Mouse (Mus musculus): ENCODE data around the gene Zdhhc19. TPM values are rescaled to one million over a fixed set of nuclear protein-coding genes. Genes with fewer than 3 reads are reported as not detected.

Zdhhc19 gene
- polyA plus RNA-seq, 1 experiment: not detected

- no peak overlapping the region for H3K4me3 ChIP-seq (ENCODE audit: control insufficient read depth, insufficient read depth, low read length)
- no peak for DNase-seq
- no peak for TF ChIP-seq CTCF (IDR thresholded peaks at IDR 0.05; ENCODE audit: borderline replicate concordance, control insufficient read depth, extremely low read depth, insufficient read depth, low read length, poor library complexity)
- TF ChIP-seq POLR2A (IDR thresholded peaks at IDR 0.05; ENCODE audit: control insufficient read depth, extremely low read depth, insufficient read depth, low read length, poor library complexity): no peak
- no peaks in the 10 kb centered on the region for H3K27me3 ChIP-seq (ENCODE audit: control insufficient read depth, insufficient read depth, low read length)
- no peaks in the 10 kb centered on the region for H3K36me3 ChIP-seq (ENCODE audit: control insufficient read depth, insufficient read depth, low read length)
- no peaks in the 10 kb centered on the region for H3K4me1 ChIP-seq (replicated peaks; ENCODE audit: control insufficient read depth, insufficient read depth, low read length)
- H3K27ac ChIP-seq (ENCODE audit: control insufficient read depth, insufficient read depth, low read length): no peak overlapping the region
- 86% methylated on average over 4 of the region's 4 CpGs for WGBS
Observed at GRCm38 (mm10) chr16:32559493-32559892, 63.4 kb downstream of the Zdhhc19 start.

- Histone ChIP-seq H3K27me3 (ENCODE audit: control insufficient read depth, insufficient read depth, low read length) (no peaks in the 10 kb centered on the region), H3K36me3 (ENCODE audit: control insufficient read depth, insufficient read depth, low read length) (no peaks in the 10 kb centered on the region), H3K27ac (ENCODE audit: control insufficient read depth, insufficient read depth, low read length) (no peak overlapping the region), H3K4me3 (ENCODE audit: control insufficient read depth, insufficient read depth, low read length) (no peak overlapping the region), H3K4me1 (replicated peaks; ENCODE audit: control insufficient read depth, insufficient read depth, low read length) (no peaks in the 10 kb centered on the region; the same call in 1 of the 2 replicates)
- no peak for DNase-seq
- TF ChIP-seq CTCF (IDR thresholded peaks at IDR 0.05; ENCODE audit: borderline replicate concordance, control insufficient read depth, extremely low read depth, insufficient read depth, low read length, poor library complexity): no peak
- TF ChIP-seq POLR2A (IDR thresholded peaks at IDR 0.05; ENCODE audit: control insufficient read depth, extremely low read depth, insufficient read depth, low read length, poor library complexity): no peak
- 92% methylated on average over 5 of the region's 5 CpGs for WGBS
Observed at GRCm38 (mm10) chr16:32563056-32563793, 67.2 kb downstream of the Zdhhc19 start.

GRCm38 (mm10) chr16:32567282-32567681, 71.2 kb downstream of the Zdhhc19 start:
- DNase-seq: no peak
- H3K4me3 ChIP-seq (ENCODE audit: control insufficient read depth, insufficient read depth, low read length): no peak overlapping the region
- no peaks in the 10 kb centered on the region; the same call in 1 of the 2 replicates for H3K4me1 ChIP-seq (replicated peaks; ENCODE audit: control insufficient read depth, insufficient read depth, low read length)
- H3K27ac ChIP-seq (ENCODE audit: control insufficient read depth, insufficient read depth, low read length): no peak overlapping the region
- H3K27me3 ChIP-seq (ENCODE audit: control insufficient read depth, insufficient read depth, low read length): no peaks in the 10 kb centered on the region
- no peaks in the 10 kb centered on the region for H3K36me3 ChIP-seq (ENCODE audit: control insufficient read depth, insufficient read depth, low read length)
- TF ChIP-seq POLR2A (IDR thresholded peaks at IDR 0.05; ENCODE audit: control insufficient read depth, extremely low read depth, insufficient read depth, low read length, poor library complexity) (no peak), CTCF (IDR thresholded peaks at IDR 0.05; ENCODE audit: borderline replicate concordance, control insufficient read depth, extremely low read depth, insufficient read depth, low read length, poor library complexity) (no peak)
- WGBS: 44% methylated on average over 4 of the region's 4 CpGs

GRCm38 (mm10) chr16:32568401-32568800, 72.3 kb downstream of the Zdhhc19 start:
- Histone ChIP-seq H3K27me3 (ENCODE audit: control insufficient read depth, insufficient read depth, low read length) (no peaks in the 10 kb centered on the region), H3K4me1 (replicated peaks; ENCODE audit: control insufficient read depth, insufficient read depth, low read length) (no peaks in the 10 kb centered on the region; the same call in 1 of the 2 replicates), H3K4me3 (ENCODE audit: control insufficient read depth, insufficient read depth, low read length) (no peak overlapping the region), H3K27ac (ENCODE audit: control insufficient read depth, insufficient read depth, low read length) (no peak overlapping the region), H3K36me3 (ENCODE audit: control insufficient read depth, insufficient read depth, low read length) (no peaks in the 10 kb centered on the region)
- 92% methylated on average over 6 of the region's 6 CpGs for WGBS
- DNase-seq: no peak
- no peak for TF ChIP-seq POLR2A (IDR thresholded peaks at IDR 0.05; ENCODE audit: control insufficient read depth, extremely low read depth, insufficient read depth, low read length, poor library complexity)
- TF ChIP-seq CTCF (IDR thresholded peaks at IDR 0.05; ENCODE audit: borderline replicate concordance, control insufficient read depth, extremely low read depth, insufficient read depth, low read length, poor library complexity): no peak

GRCm38 (mm10) chr16:32570042-32570441, 74.0 kb downstream of the Zdhhc19 start:
- Histone ChIP-seq H3K27me3 (ENCODE audit: control insufficient read depth, insufficient read depth, low read length) (no peaks in the 10 kb centered on the region), H3K4me3 (ENCODE audit: control insufficient read depth, insufficient read depth, low read length) (no peak overlapping the region), H3K27ac (ENCODE audit: control insufficient read depth, insufficient read depth, low read length) (no peak overlapping the region), H3K4me1 (replicated peaks; ENCODE audit: control insufficient read depth, insufficient read depth, low read length) (no peaks in the 10 kb centered on the region; the same call in 1 of the 2 replicates), H3K36me3 (ENCODE audit: control insufficient read depth, insufficient read depth, low read length) (no peaks in the 10 kb centered on the region)
- no peak for TF ChIP-seq CTCF (IDR thresholded peaks at IDR 0.05; ENCODE audit: borderline replicate concordance, control insufficient read depth, extremely low read depth, insufficient read depth, low read length, poor library complexity)
- no peak for TF ChIP-seq POLR2A (IDR thresholded peaks at IDR 0.05; ENCODE audit: control insufficient read depth, extremely low read depth, insufficient read depth, low read length, poor library complexity)
- WGBS: 87% methylated on average over 3 of the region's 3 CpGs
- no peak for DNase-seq

- TF ChIP-seq CTCF (IDR thresholded peaks at IDR 0.05; ENCODE audit: borderline replicate concordance, control insufficient read depth, extremely low read depth, insufficient read depth, low read length, poor library complexity) (no peak), POLR2A (IDR thresholded peaks at IDR 0.05; ENCODE audit: control insufficient read depth, extremely low read depth, insufficient read depth, low read length, poor library complexity) (no peak)
- Histone ChIP-seq H3K36me3 (ENCODE audit: control insufficient read depth, insufficient read depth, low read length) (no peaks in the 10 kb centered on the region), H3K27ac (ENCODE audit: control insufficient read depth, insufficient read depth, low read length) (no peak overlapping the region), H3K4me1 (replicated peaks; ENCODE audit: control insufficient read depth, insufficient read depth, low read length) (no peaks in the 10 kb centered on the region), H3K4me3 (ENCODE audit: control insufficient read depth, insufficient read depth, low read length) (no peak overlapping the region), H3K27me3 (ENCODE audit: control insufficient read depth, insufficient read depth, low read length) (no peaks in the 10 kb centered on the region)
- WGBS: 75% methylated on average over 4 of the region's 4 CpGs
- no peak for DNase-seq
Observed at GRCm38 (mm10) chr16:32572528-32572927, 76.5 kb downstream of the Zdhhc19 start.

All from thymus, adult 2 months (tissue).